Mouse (Mus musculus) midbrain, embryonic 12.5 days (tissue): ENCODE measurements around the gene BC048562. TPM values are rescaled to one million over a fixed set of nuclear protein-coding genes. Genes with fewer than 3 reads are reported as not detected.

ENCODE experiments used
- ATAC-seq: fragments of 200-750 bp; cut with Nextera tagmentation; 2 replicates; pipeline ENCODE4 v1.8.0; 2017; ENCODE audit warnings: low read depth, moderate TSS enrichment, moderate library complexity; ENCODE audit not compliant: low FRiP score
- H3K27ac ChIP-seq: fragments of 300-500 bp; sonication (generic); replicated peaks from 2 replicates; pipeline ENCODE4 v1.5.1; 2016; ENCODE audit warnings: mild to moderate bottlenecking
- H3K27me3 ChIP-seq: fragments of 300-500 bp; sonication (generic); 2 replicates; pipeline ENCODE4 v1.6.1; 2016; ENCODE audit warnings: mild to moderate bottlenecking
- H3K36me3 ChIP-seq: fragments of 300-500 bp; sonication (generic); 2 replicates; pipeline ENCODE4 v1.6.1; 2016
- H3K4me1 ChIP-seq: fragments of 300-500 bp; sonication (generic); 2 replicates; pipeline ENCODE4 v1.6.1; 2016
- H3K4me2 ChIP-seq: fragments of 300-500 bp; sonication (generic); replicated peaks from 2 replicates; pipeline ENCODE4 v1.6.1; 2016; ENCODE audit warnings: mild to moderate bottlenecking, moderate library complexity
- H3K4me3 ChIP-seq: fragments of 300-500 bp; sonication (generic); 2 replicates; pipeline ENCODE4 v1.5.1; 2016; ENCODE audit warnings: mild to moderate bottlenecking
- H3K9ac ChIP-seq: fragments of 300-500 bp; sonication (generic); replicated peaks from 2 replicates; pipeline ENCODE4 v1.6.1; 2016; ENCODE audit warnings: mild to moderate bottlenecking, moderate library complexity
- H3K9me3 ChIP-seq: fragments of 300-500 bp; sonication (generic); 2 replicates; pipeline ENCODE4 v1.6.1; 2016; ENCODE audit warnings: mild to moderate bottlenecking
- WGBS: fragments of 180-500 bp; shearing (Covaris S2); methylation state at CpG from one replicate; pipeline ENCODE4 v1.1.7; 2016; 5-methylcytosine and 5-hydroxymethylcytosine counted together
- polyA plus RNA-seq: library from polyadenylated mRNA; unstranded; fragments of >200 nt; fragmentation: Nextera tagmentation; extraction: Ambion mirVana; gene quantifications from 2 replicates; pipeline ENCODE4 v1.2.1, GENCODE M21; 2016

The BC048562 gene
- polyA plus RNA-seq, 1 experiment from 2014 or later, result not detected

DNA sequence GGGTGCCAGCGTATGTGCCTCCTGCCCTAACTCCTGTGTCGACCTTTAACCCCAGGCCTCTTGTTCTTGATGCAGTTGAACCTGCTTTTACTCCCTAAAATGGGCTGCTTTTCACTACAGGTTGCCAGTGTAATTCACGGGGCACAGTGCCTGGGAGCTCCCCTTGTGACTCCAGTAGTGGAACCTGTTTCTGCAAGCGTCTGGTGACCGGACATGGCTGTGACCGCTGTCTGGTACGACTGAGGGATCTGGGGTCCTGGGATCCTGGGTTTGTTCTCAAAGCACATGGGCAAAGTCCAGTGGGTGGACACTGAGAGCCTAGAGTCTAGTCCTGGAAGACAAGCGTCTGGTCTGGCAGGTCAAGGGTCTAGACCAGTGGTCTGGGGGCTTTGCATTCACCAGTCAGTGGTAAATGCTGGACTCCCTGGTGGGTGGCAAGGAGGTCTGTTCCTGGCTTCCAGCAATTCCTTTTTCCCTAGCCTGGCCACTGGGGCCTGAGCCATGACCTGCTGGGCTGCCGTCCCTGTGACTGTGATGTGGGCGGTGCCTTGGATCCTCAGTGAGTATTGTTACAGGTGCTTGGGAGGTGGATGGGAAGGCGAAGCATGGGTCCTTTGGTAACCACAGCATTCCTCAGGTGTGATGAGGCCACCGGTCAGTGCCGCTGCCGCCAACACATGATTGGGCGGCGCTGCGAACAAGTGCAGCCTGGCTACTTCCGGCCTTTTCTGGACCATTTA is 46.9 kb downstream of the BC048562 start:
- Histone ChIP-seq H3K27me3 (no peaks in the 10 kb centered on the region), H3K4me3 (no peak overlapping the region), H3K4me2 (no peak overlapping the region), H3K27ac (no peak overlapping the region), H3K9ac (no peak overlapping the region), H3K36me3 (peaks cover 40% of the 10 kb centered on the region), H3K9me3 (no peaks in the 10 kb centered on the region), H3K4me1 (peaks cover 24% of the 10 kb centered on the region)
- ATAC-seq, result no peak
- WGBS, result 94% methylated on average over 18 of the region's 18 CpGs

DNA sequence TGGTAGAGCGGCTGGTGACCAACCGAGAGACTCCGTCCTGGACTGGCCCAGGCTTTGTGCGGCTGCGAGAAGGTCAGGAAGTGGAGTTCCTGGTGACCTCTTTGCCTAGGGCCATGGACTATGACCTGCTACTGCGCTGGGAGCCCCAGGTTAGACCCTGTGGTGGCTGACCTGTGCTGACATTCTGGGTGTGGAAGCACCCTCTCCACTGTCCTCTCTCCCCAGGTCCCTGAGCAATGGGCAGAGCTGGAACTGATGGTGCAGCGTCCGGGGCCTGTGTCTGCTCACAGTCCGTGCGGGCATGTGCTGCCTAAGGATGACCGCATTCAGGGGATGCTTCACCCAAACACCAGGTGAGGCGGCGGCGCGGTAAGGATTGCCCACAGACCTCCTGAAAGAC is 47.7 kb downstream of the BC048562 start:
- Histone ChIP-seq H3K36me3 (peaks cover 48% of the 10 kb centered on the region), H3K4me1 (peaks cover 18% of the 10 kb centered on the region), H3K27ac (no peak overlapping the region), H3K4me3 (no peak overlapping the region), H3K4me2 (no peak overlapping the region), H3K27me3 (no peaks in the 10 kb centered on the region), H3K9ac (no peak overlapping the region), H3K9me3 (no peaks in the 10 kb centered on the region)
- WGBS, result 94% methylated on average over 15 of the region's 15 CpGs
- no peak for ATAC-seq

DNA sequence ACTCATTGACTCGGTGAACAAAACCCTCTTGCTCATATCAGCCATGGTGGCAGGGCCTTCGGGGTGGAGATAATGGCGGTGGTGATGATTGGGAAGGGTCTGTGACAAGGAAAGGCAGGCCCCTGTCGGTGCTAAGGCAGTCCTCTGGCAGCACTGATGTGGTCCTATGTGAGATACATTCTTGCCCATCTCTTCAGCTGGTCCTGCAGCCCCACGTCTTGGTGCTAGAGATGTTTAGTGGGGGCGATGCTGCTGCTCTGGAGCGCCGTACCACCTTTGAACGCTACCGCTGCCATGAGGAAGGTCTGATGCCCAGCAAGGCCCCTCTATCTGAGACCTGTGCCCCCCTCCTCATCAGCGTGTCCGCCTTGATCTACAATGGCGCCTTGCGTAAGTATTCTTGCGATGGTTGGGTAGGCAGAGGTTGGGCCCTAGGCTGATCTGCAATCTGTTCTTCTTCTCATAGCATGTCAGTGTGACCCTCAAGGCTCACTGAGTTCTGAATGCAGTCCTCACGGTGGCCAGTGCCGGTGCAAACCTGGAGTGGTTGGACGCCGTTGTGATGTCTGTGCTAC is 49.1 kb downstream of the BC048562 start:
- peaks cover 11% of the 10 kb centered on the region for H3K4me1 ChIP-seq
- no peaks in the 10 kb centered on the region for H3K9me3 ChIP-seq
- 94% methylated on average over 19 of the region's 19 CpGs for WGBS
- no peak overlapping the region for H3K4me3 ChIP-seq
- H3K4me2 ChIP-seq, result no peak overlapping the region
- H3K27ac ChIP-seq, result no peak overlapping the region
- H3K36me3 ChIP-seq, result peaks cover 52% of the 10 kb centered on the region
- H3K27me3 ChIP-seq, result no peaks in the 10 kb centered on the region
- no peak for ATAC-seq
- no peak overlapping the region for H3K9ac ChIP-seq

DNA sequence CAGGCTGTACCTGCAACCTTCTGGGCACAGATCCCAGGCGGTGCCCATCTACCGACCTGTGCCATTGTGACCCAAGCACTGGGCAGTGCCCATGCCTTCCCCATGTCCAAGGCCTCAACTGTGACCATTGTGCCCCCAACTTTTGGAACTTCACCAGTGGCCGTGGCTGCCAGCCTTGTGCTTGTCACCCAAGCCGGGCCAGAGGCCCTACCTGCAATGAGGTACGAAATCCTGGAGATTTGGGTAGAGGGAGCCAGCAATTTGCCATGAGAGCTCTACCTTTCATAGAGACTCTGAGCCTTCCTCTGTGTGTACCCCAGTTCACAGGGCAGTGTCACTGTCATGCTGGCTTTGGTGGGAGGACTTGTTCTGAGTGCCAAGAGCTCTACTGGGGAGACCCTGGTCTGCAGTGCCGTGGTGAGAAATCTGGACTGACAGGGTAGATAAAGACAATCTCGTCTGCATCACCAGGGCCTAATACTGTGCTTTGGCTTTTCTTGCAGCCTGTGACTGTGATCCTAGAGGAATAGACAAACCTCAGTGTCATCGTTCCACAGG is 50.8 kb downstream of the BC048562 start:
- Histone ChIP-seq H3K27ac (no peak overlapping the region), H3K4me1 (peaks cover 15% of the 10 kb centered on the region), H3K9ac (no peak overlapping the region), H3K4me2 (no peak overlapping the region), H3K9me3 (no peaks in the 10 kb centered on the region), H3K4me3 (no peak overlapping the region), H3K27me3 (no peaks in the 10 kb centered on the region), H3K36me3 (peaks cover 50% of the 10 kb centered on the region)
- no peak for ATAC-seq
- WGBS, result 92% methylated on average over 8 of the region's 8 CpGs

DNA sequence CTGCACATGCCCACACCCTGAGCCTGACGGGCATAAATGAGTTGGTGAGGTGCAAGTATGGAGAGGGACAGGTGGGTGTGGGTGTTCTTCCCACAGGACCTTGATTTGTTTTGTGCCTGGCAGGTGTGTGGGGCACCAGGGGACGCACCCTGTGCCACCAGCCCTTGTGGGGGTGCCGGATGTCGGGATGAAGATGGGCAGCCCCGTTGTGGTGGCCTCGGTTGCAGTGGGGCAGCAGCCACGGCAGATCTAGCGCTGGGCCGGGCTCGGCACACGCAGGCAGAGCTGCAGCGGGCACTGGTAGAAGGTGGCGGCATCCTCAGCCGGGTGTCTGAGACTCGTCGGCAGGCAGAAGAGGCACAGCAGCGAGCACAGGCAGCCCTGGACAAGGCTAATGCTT is 52.1 kb downstream of the BC048562 start:
- 93% methylated on average over 17 of the region's 17 CpGs for WGBS
- H3K9me3 ChIP-seq, result no peaks in the 10 kb centered on the region
- no peak overlapping the region for H3K4me2 ChIP-seq
- no peak overlapping the region for H3K4me3 ChIP-seq
- H3K4me1 ChIP-seq, result peaks cover 19% of the 10 kb centered on the region
- no peak overlapping the region for H3K27ac ChIP-seq
- no peak for ATAC-seq
- H3K27me3 ChIP-seq, result no peaks in the 10 kb centered on the region
- H3K36me3 ChIP-seq, result peaks cover 59% of the 10 kb centered on the region
- H3K9ac ChIP-seq, result no peak overlapping the region

DNA sequence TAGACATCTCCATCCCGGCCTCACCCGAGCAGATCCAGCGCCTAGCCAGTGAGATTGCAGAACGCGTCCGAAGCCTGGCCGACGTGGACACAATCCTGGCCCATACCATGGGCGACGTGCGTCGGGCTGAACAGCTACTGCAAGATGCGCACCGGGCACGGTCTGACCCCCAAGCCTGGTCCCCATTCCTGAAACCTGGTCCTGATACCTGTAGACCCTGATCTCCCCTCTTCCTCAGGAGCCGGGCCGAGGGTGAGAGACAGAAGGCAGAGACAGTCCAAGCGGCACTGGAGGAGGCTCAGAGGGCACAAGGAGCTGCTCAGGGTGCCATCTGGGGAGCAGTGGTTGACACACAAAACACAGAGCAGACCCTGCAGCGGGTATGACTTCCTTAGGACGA is 52.9 kb downstream of the BC048562 start:
- Histone ChIP-seq H3K36me3 (peaks cover 60% of the 10 kb centered on the region), H3K9me3 (no peaks in the 10 kb centered on the region), H3K9ac (no peak overlapping the region), H3K4me2 (no peak overlapping the region), H3K4me3 (no peak overlapping the region), H3K4me1 (peaks cover 19% of the 10 kb centered on the region), H3K27me3 (no peaks in the 10 kb centered on the region), H3K27ac (peak overlapping the region; percentile 95; the same call in 1 of the 2 replicates)
- ATAC-seq, result no peak
- 95% methylated on average over 20 of the region's 20 CpGs for WGBS

DNA sequence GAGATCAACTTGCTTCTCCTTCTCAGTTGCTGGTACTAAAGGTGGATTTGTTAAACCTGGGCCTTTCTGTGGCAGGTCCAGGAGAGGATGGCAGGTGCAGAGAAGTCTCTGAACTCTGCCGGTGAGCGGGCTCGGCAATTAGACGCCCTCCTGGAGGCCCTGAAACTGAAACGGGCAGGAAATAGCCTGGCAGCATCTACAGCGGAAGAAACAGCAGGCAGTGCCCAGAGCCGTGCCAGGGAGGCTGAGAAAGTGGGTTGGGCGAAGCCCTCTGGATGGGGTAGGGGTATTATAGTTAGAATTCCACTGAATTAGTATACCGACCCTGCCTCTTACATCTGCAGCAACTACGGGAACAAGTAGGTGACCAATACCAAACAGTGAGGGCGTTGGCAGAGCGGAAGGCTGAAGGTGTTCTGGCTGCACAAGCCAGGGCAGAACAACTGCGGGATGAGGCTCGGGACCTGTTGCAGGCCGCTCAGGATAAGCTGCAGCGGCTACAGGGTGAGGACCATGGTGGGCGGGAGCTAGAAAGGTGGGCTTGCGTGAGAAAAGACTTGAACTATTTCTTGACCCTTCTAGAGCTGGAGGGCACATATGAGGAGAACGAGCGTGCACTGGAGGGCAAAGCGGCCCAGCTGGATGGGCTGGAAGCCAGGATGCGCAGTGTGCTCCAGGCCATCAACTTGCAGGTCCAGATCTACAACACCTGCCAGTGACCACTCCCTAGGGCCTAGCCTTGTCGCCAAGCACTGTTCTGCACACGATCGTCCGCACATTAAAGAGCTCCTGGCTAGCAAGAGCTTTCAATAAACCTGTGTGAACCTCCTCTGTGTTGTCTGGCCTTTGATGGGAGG is 53.6 kb downstream of the BC048562 start:
- Histone ChIP-seq H3K27me3 (no peaks in the 10 kb centered on the region), H3K9ac (peak overlapping the region; percentile 45), H3K4me2 (peak overlapping the region; percentile 97), H3K36me3 (peaks cover 65% of the 10 kb centered on the region), H3K4me3 (peak overlapping the region; percentile 95), H3K9me3 (no peaks in the 10 kb centered on the region), H3K4me1 (peaks cover 19% of the 10 kb centered on the region), H3K27ac (peak overlapping the region; percentile 95)
- peak; percentile 2 for ATAC-seq
- 70% methylated on average over 26 of the region's 26 CpGs for WGBS

DNA sequence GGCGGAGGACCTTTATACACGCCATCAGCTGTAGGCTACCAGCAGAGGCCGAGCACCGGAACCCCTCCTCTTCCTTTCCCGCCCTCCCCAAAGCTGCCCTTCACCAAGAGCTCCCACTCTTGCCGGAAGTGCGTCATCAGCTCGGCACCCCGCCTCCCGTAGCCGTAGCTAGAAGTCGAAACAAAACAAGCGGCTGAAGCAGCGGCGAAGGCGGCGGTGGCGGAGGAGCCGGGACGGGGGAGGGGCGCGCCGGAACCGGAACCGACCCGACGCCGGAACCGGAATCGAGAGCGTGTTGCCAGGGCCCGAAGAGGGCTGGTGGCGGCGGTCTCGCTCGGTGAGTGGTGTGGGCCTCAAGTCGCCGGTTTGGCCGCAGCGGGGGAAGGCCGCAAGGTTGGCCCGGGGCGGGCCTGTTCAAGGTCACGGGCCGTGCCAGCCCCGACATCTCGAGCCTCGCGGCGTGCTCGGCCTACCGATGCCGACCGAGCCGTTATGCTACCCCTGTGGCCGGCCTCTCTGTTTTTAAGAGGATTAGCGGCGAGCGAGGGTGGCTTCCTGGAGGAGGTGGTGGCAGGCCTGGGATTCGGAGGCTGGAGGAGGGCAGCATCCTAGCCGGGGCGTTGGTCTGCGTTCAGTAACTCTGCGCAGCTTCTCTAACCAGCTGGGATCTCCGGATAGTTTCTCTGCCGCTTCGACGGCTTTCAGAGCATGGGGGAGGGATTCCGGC is 54.4 kb downstream of the BC048562 start, which contains the start of gene Usp19:
Usp19 (plus strand) TSS at position 44 of the 727 bp plus-strand sequence.
- Histone ChIP-seq H3K9me3 (no peaks in the 10 kb centered on the region), H3K4me2 (peak within 1 kb of the TSS; percentile 97), H3K4me3 (peak within 1 kb of the TSS; percentile 95), H3K4me1 (peaks cover 19% of the 10 kb centered on the region), H3K27me3 (no peaks in the 10 kb centered on the region), H3K36me3 (peaks cover 65% of the 10 kb centered on the region), H3K27ac (peak within 1 kb of the TSS; percentile 95), H3K9ac (peak within 1 kb of the TSS; percentile 96)
- WGBS, result under 1% methylated on average over 66 of the region's 69 CpGs
- ATAC-seq, result peak; percentile 96

DNA sequence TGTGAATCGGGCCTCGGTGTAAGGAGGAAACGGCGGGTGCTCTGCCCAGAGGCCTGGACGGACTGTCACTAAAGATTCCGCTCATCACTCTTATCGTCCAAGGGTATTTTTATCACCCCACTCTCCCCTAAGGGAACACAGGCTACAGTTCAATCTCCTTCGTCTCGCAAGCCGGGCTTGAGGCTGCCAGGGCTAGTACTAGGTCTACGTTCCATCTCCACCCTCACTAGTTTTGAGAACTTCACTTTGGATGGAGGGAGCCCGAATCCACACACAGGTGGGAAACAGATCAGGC is 55.0 kb downstream of the BC048562 start:
- Histone ChIP-seq H3K27ac (peak overlapping the region; percentile 95), H3K36me3 (peaks cover 65% of the 10 kb centered on the region), H3K4me3 (peak overlapping the region; percentile 95), H3K9me3 (no peaks in the 10 kb centered on the region), H3K27me3 (no peaks in the 10 kb centered on the region), H3K4me2 (peak overlapping the region; percentile 97), H3K9ac (peak overlapping the region; percentile 96), H3K4me1 (peaks cover 19% of the 10 kb centered on the region)
- ATAC-seq, result no peak
- 12% methylated on average over 12 of the region's 12 CpGs for WGBS

DNA sequence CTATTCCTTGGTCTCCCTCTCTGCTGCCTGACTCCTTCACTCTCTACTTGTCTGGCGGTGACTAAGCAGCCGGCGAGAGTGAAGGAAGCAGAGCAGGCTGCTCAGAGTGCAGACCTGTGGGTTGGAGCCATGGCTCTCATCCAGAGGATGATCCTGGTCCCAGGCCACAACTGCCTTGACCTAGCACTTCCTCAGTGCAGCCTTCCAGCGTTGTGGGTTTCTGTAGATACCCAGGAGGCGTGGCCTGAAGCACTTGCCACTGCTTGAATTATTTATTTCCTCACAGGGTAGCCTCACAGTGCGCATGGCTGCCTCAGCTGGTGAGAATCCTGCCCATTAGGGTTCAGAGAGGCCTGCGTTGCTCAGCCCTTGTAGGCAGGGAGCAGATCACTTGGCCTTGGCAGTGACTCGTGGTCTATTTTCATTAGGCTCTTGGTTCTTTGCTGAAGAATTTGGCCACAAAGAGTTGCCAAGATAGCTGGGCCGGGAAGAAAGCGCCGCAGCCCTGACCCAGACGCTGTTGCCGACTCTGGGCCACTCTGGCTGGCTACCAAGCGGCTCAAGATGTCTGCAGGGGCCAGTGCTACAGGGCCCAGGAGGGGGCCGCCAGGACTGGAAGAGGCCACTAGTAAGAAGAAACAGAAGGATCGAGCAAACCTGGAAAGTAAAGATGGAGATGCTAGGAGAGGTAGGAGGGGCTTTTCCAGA is 55.9 kb downstream of the BC048562 start:
- H3K9me3 ChIP-seq, result no peaks in the 10 kb centered on the region
- peaks cover 70% of the 10 kb centered on the region for H3K36me3 ChIP-seq
- no peak overlapping the region for H3K27ac ChIP-seq
- peak overlapping the region; percentile 96 for H3K9ac ChIP-seq
- 91% methylated on average over 16 of the region's 16 CpGs for WGBS
- peaks cover 19% of the 10 kb centered on the region for H3K4me1 ChIP-seq
- H3K4me3 ChIP-seq, result peak overlapping the region; percentile 95
- H3K4me2 ChIP-seq, result peak overlapping the region; percentile 97
- no peak for ATAC-seq
- H3K27me3 ChIP-seq, result no peaks in the 10 kb centered on the region

DNA sequence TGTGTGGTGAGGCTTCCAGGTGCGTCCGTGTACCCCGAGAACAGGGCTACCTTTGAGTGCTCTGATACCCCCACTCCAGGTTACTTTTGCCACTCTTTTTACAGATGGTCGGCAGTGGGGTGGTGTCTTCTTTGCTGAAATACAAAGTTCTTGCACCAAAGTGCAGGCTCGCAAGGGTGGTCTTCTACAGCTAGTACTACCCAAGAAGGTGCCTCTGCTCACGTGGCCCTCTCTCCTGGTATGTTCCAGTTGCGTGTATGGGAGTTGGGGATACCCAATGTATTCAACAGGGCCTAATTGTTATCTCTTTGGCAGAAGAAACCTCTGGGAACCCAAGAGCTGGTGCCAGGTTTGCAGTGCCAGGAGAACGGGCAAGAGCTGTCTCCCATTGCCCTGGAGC is 57.0 kb downstream of the BC048562 start:
- peaks cover 19% of the 10 kb centered on the region for H3K4me1 ChIP-seq
- H3K9me3 ChIP-seq, result no peaks in the 10 kb centered on the region
- 97% methylated on average over 8 of the region's 8 CpGs for WGBS
- H3K9ac ChIP-seq, result no peak overlapping the region
- no peak overlapping the region for H3K4me2 ChIP-seq
- no peak for ATAC-seq
- no peak overlapping the region for H3K4me3 ChIP-seq
- H3K27ac ChIP-seq, result no peak overlapping the region
- H3K27me3 ChIP-seq, result no peaks in the 10 kb centered on the region
- peaks cover 75% of the 10 kb centered on the region for H3K36me3 ChIP-seq
